20 mouse cellular contexts compared by ENCODE assay signal in the genomic region with DNA sequence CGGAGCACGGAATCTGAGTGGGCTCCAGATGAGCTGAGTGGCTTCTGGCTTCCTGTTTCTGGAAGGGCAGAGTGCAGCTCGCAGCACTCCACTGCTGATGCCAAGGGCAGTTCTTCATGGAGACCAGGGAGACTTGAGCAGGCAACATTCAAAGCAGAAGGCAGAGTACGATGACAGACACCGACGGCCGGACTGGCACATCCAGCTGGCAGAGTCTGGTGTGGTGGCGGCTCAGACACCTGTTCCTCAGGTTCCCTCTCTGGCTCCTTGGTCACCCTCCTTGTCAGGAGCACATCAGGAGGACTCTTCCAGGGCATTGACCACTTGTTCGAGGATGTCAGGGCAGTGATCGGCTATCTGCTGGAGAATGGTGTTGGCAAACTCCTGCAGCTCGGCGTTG.
"Had no signal": no experiment of that assay in that cellular context is flagged by ENCODE, and none has a peak within 500 bp of the region (broad histone marks: within the 10 kb centered on the region; RNA-seq: fewer than 3 reads in every experiment).

No protein-coding gene starts in this region.

- H3K27me3 ChIP-seq: heart, embryonic 12.5 days; hindbrain, embryonic 12.5 days; intestine, embryonic 15.5 days; limb, embryonic 12.5 days; liver, embryonic 13.5 days had no signal

- DNase-seq: heart, adult 18-20 months; heart, postnatal 10 days; heart, postnatal 4 days; kidney, adult 18-20 months; kidney, adult 8-10 months; kidney, postnatal 10 days; kidney, postnatal 25 days; kidney, postnatal 4 days; liver; liver, embryonic 13.5 days had no signal

- H3K4me1 ChIP-seq: hindbrain, embryonic 10.5 days; hindbrain, embryonic 12.5 days; intestine, embryonic 15.5 days; liver, embryonic 13.5 days had no signal

- H3K4me3 ChIP-seq: heart, embryonic 10.5 days; heart, embryonic 12.5 days; hindbrain, embryonic 10.5 days; hindbrain, embryonic 12.5 days; intestine, embryonic 15.5 days; layer of hippocampus, adult 2 months; left cerebral cortex, adult 2 months; limb, embryonic 10.5 days; limb, embryonic 12.5 days; liver, embryonic 13.5 days had no signal

- H3K27ac ChIP-seq: heart, embryonic 10.5 days; hindbrain, embryonic 10.5 days; hindbrain, embryonic 12.5 days; hindbrain, embryonic 14.5 days; intestine, embryonic 15.5 days; layer of hippocampus, adult 2 months; left cerebral cortex, adult 2 months; limb, embryonic 10.5 days; limb, embryonic 12.5 days; liver, embryonic 13.5 days had no signal
